Comparison of ENCODE assay signal across 8 mouse cellular contexts in the genomic region with DNA sequence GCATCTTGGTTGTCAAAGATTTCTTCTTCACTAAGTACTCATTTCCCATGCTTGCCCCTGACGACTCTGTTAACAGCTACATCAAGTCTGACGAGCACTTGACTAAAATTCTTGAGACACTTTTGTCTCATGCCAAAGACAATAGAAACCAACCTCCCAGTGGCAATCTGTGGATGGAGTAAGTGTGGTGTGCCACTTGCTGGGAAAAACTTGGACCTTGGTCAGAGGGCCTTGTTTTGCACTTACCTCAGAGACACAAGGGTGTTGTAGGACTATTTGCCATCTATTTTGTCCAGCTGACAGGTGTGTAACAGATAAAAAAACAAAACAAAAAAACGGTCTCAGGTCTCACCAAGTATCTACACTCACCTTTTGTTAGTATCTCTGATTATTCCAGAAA. TPM values are rescaled to one million over a fixed set of nuclear protein-coding genes. Genes with fewer than 3 reads are reported as not detected.
DNase-seq lines count a peak whose midpoint lies in the region; ATAC-seq lines count a peak whose summit lies in the region.
"Had no signal": no experiment of that assay in that cellular context is flagged by ENCODE, and none has a peak within 500 bp of the region (broad histone marks: within the 10 kb centered on the region; RNA-seq: fewer than 3 reads in every experiment).

No protein-coding gene starts in this region.

- no peak overlapping the region for H3K4me3 ChIP-seq in lung, embryonic 15.5 days
- no peak overlapping the region for H3K4me3 ChIP-seq in forebrain, embryonic 11.5 days (ENCODE audit: low read depth, low read length)
- no peak overlapping the region for H3K4me3 ChIP-seq in limb, embryonic 15.5 days
- no peak overlapping the region for H3K4me3 ChIP-seq in stomach, embryonic 16.5 days (replicated peaks; ENCODE audit: low read length)
- H3K4me3 ChIP-seq: erythroblast, embryonic 14.5 days had no signal

- DNase-seq in lung, postnatal 25 days (ENCODE audit: low spot score) = no peak
- DNase-seq in forebrain, embryonic 11.5 days (ENCODE audit: low spot score) = no peak
- no peak for DNase-seq in spleen, adult 18-20 months
- no peak for DNase-seq in layer of hippocampus, postnatal 36 days

- no peaks in the 10 kb centered on the region for H3K27me3 ChIP-seq in lung, embryonic 15.5 days
- H3K27me3 ChIP-seq in forebrain, embryonic 11.5 days (ENCODE audit: control insufficient read depth, insufficient read depth, low read length) = no peaks in the 10 kb centered on the region
- H3K27me3 ChIP-seq in limb, embryonic 15.5 days = no peaks in the 10 kb centered on the region
- no peaks in the 10 kb centered on the region for H3K27me3 ChIP-seq in stomach, embryonic 16.5 days (ENCODE audit: control insufficient read depth, insufficient read depth, low read length)

- H3K9me3 ChIP-seq in lung, embryonic 15.5 days = no peaks in the 10 kb centered on the region
- H3K9me3 ChIP-seq in forebrain, embryonic 11.5 days (ENCODE audit: control insufficient read depth, low read length) = no peaks in the 10 kb centered on the region
- no peaks in the 10 kb centered on the region for H3K9me3 ChIP-seq in limb, embryonic 15.5 days
- H3K9me3 ChIP-seq in stomach, embryonic 16.5 days (replicated peaks; ENCODE audit: control insufficient read depth, low read length) = no peaks in the 10 kb centered on the region

- H3K4me1 ChIP-seq in lung, embryonic 15.5 days = peaks cover 47% of the 10 kb centered on the region
- peaks cover 20% of the 10 kb centered on the region for H3K4me1 ChIP-seq in forebrain, embryonic 11.5 days (replicated peaks; ENCODE audit: control insufficient read depth, insufficient read depth, low read length)
- peaks cover 36% of the 10 kb centered on the region for H3K4me1 ChIP-seq in limb, embryonic 15.5 days
- H3K4me1 ChIP-seq in stomach, embryonic 16.5 days (ENCODE audit: control insufficient read depth, insufficient read depth, low read length) = peaks cover 40% of the 10 kb centered on the region

- no peak overlapping the region for H3K9ac ChIP-seq in lung, embryonic 15.5 days
- no peak overlapping the region; the same call in 1 of the 2 replicates for H3K9ac ChIP-seq in forebrain, embryonic 11.5 days (ENCODE audit: low read length)
- no peak overlapping the region for H3K9ac ChIP-seq in limb, embryonic 15.5 days
- H3K9ac ChIP-seq in stomach, embryonic 16.5 days (ENCODE audit: low read length) = no peak overlapping the region

- 13% methylated on average over 3 of the region's 3 CpGs for WGBS in lung, embryonic 15.5 days
- 19% methylated on average over 3 of the region's 3 CpGs for WGBS in forebrain, embryonic 11.5 days
- 32% methylated on average over 3 of the region's 3 CpGs for WGBS in limb, embryonic 15.5 days
- 11% methylated on average over 3 of the region's 3 CpGs for WGBS in stomach, embryonic 16.5 days

- H3K27ac ChIP-seq in lung, embryonic 15.5 days = peak overlapping the region; percentile 84
- peak overlapping the region; percentile 44 for H3K27ac ChIP-seq in forebrain, embryonic 11.5 days (ENCODE audit: low read depth, low read length)
- peak overlapping the region; percentile 60; the same call in 1 of the 2 replicates for H3K27ac ChIP-seq in limb, embryonic 15.5 days
- peak overlapping the region; percentile 100 for H3K27ac ChIP-seq in stomach, embryonic 16.5 days (ENCODE audit: low read length)

- H3K36me3 ChIP-seq in lung, embryonic 15.5 days = peaks cover 28% of the 10 kb centered on the region
- H3K36me3 ChIP-seq in forebrain, embryonic 11.5 days (ENCODE audit: control insufficient read depth, insufficient read depth, low read length) = peaks cover 10% of the 10 kb centered on the region; the same call in 1 of the 2 replicates
- H3K36me3 ChIP-seq in limb, embryonic 15.5 days = peaks cover 30% of the 10 kb centered on the region
- peaks cover 8% of the 10 kb centered on the region; the same call in 1 of the 2 replicates for H3K36me3 ChIP-seq in stomach, embryonic 16.5 days (ENCODE audit: control insufficient read depth, insufficient read depth, low read length)

- peak overlapping the region; percentile 37 for H3K4me2 ChIP-seq in lung, embryonic 15.5 days
- H3K4me2 ChIP-seq in forebrain, embryonic 11.5 days (ENCODE audit: low read depth, low read length, severe bottlenecking) = peak overlapping the region; percentile 27; the same call in 1 of the 2 replicates
- no peak overlapping the region for H3K4me2 ChIP-seq in limb, embryonic 15.5 days
- H3K4me2 ChIP-seq in stomach, embryonic 16.5 days (ENCODE audit: low read depth, low read length) = 0 out of 2 replicates have a peak overlapping the region, but pooled peaks have one; percentile 2

- ATAC-seq in lung, embryonic 15.5 days (ENCODE audit: borderline replicate concordance, extremely low read depth, low FRiP score, low TSS enrichment) = no peak
- no peak for ATAC-seq in forebrain, embryonic 11.5 days (replicated peaks; ENCODE audit: low FRiP score)
- no peak for ATAC-seq in limb, embryonic 15.5 days (ENCODE audit: insufficient number of reproducible peaks, low FRiP score, low TSS enrichment, low read depth)
- no peak for ATAC-seq in stomach, embryonic 16.5 days (ENCODE audit: insufficient read depth, low FRiP score)

RNA-seq across cellular contexts. Expression of gene Pigv, which starts 3.7 kb away (rescaled TPM):
- 18.4 and 20.2 TPM in 2 replicates for polyA plus RNA-seq in lung, embryonic 15.5 days (2015; fragmentation: Nextera tagmentation; extraction: Ambion mirVana)
- polyA plus RNA-seq in forebrain, embryonic 11.5 days (2014; fragmentation: Nextera tagmentation; extraction: Ambion mirVana) = 17.2 and 17.8 TPM in 2 replicates
- 14.6 and 15.3 TPM in 2 replicates for polyA plus RNA-seq in limb, embryonic 15.5 days (2015; fragmentation: Nextera tagmentation; extraction: Ambion mirVana)
- 17.9 and 20.1 TPM in 2 replicates for polyA plus RNA-seq in stomach, embryonic 16.5 days (2015; fragmentation: Nextera tagmentation; extraction: Ambion mirVana)
- 1 to 10 TPM; 8.3 to 9.1 TPM for total RNA-seq in layer of hippocampus, postnatal 36 days (2021)

RNA-seq across cellular contexts. Expression of gene Zdhhc18, which starts 26.2 kb away (rescaled TPM):
- 6.2 and 7.7 TPM in 2 replicates for polyA plus RNA-seq in lung, embryonic 15.5 days (2015; fragmentation: Nextera tagmentation; extraction: Ambion mirVana)
- polyA plus RNA-seq in forebrain, embryonic 11.5 days (2014; fragmentation: Nextera tagmentation; extraction: Ambion mirVana) = 4.8 and 6.3 TPM in 2 replicates
- 2.9 and 3.6 TPM in 2 replicates for polyA plus RNA-seq in limb, embryonic 15.5 days (2015; fragmentation: Nextera tagmentation; extraction: Ambion mirVana)
- 2.0 and 3.4 TPM in 2 replicates for polyA plus RNA-seq in stomach, embryonic 16.5 days (2015; fragmentation: Nextera tagmentation; extraction: Ambion mirVana)
- 10 to 100 TPM; 30.1 to 32.8 TPM for total RNA-seq in layer of hippocampus, postnatal 36 days (2021)

Comparison
In these comparisons a context has a peak if more than half of its experiments do, and no peak if none do; other contexts are left out.
1. H3K27ac ChIP-seq: peak in every context shown above with its lines; median percentile 100 in stomach, embryonic 16.5 days; 84 in lung, embryonic 15.5 days; 60 in limb, embryonic 15.5 days; 44 in forebrain, embryonic 11.5 days.